Mouse (Mus musculus) heart, adult 2 months (tissue): Measurements from ENCODE around the gene Nhsl1.

Source experiments
- CTCF ChIP-seq: fragments of 200-600 bp; IDR thresholded peaks from 2 replicates; pipeline ENCODE4 v1.8.1; 2022; ENCODE audit warnings: antibody characterized with exemption, mild to moderate bottlenecking, moderate library complexity
- POLR2A ChIP-seq: fragments of 200-500 bp; IDR thresholded peaks from 2 replicates; pipeline ENCODE4 v1.6.1; 2011; ENCODE audit warnings: mild to moderate bottlenecking, low read depth, low read length, control low read depth; ENCODE audit not compliant: insufficient read depth

- TF ChIP-seq CTCF (no peak), POLR2A (no peak)
Measured at GRCm38 (mm10) chr10:18329096-18330038, 10.6 kb downstream of the Nhsl1 start.
